Comparison of ENCODE assay signal across 17 mouse cellular contexts in the genomic region with DNA sequence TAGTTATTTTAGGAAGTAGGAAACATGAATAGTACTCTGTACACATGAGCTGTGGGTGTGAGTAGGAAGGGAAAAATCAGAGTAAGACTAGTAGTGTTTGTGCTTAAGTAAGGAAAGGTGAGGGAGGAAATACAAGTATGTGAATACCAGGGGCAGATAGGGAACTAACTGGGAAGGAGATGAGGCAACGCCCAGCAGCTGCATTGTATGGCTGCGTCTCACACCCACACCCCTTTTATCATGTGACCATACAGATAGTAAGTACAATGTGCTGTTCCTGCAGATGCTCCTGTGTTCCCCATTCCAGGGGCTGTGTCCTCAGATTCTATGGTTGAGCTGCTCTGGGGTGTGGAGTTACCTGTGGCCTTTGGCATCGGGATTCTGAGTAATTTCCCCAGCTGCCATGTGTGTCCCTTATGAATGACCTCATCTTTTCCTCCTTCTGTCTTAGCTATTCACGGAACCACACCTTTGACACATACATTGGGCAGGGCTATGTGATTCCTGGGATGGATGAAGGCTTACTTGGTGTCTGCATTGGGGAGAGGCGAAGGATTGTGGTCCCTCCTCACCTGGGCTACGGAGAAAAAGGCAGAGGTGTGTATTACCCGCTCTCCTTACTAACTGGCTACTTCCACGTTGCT. TPM values are rescaled to one million over a fixed set of nuclear protein-coding genes. Genes with fewer than 3 reads are reported as not detected.
DNase-seq lines count a peak whose midpoint lies in the region; ATAC-seq and TF ChIP-seq lines count a peak whose summit lies in the region.
"Had no signal": no experiment of that assay in that cellular context is flagged by ENCODE, and none has a peak within 500 bp of the region (broad histone marks: within the 10 kb centered on the region; RNA-seq: fewer than 3 reads in every experiment).

No protein-coding gene starts in this region.

- peak; percentile 38 to 71; a peak in 3 of 4 replicates for TF ChIP-seq EP300 in MEL (IDR thresholded peaks at IDR 0.05; ENCODE audit: low read depth in 1 of 2, low read length in 2 of 2)

- no peak overlapping the region for H3K4me3 ChIP-seq in heart, embryonic 11.5 days (ENCODE audit: low read depth, low read length)
- H3K4me3 ChIP-seq in MEL (ENCODE audit: control insufficient read depth in 1 of 2, insufficient read depth in 1 of 2, low read depth in 2 of 2, low read length in 2 of 2), result no peak overlapping the region
- no peak overlapping the region for H3K4me3 ChIP-seq in intestine, embryonic 16.5 days (ENCODE audit: low read length)
- H3K4me3 ChIP-seq in megakaryocyte, embryonic 14.5 days (replicated peaks), result peak overlapping the region; percentile 50
- H3K4me3 ChIP-seq in embryonic facial prominence, embryonic 10.5 days, result no peak overlapping the region
- no peak overlapping the region for H3K4me3 ChIP-seq in thymus, adult 2 months (ENCODE audit: control insufficient read depth, insufficient read depth, low read length)
- H3K4me3 ChIP-seq: hindbrain, embryonic 12.5 days; midbrain, embryonic 12.5 days; myocyte had no signal

- no peak for TF ChIP-seq CTCF in MEL (IDR thresholded peaks at IDR 0.05 in 2 of 3, conservative IDR thresholded peaks at IDR 0.05 in 1 of 3; ENCODE audit: control insufficient read depth in 1 of 3, insufficient read depth in 1 of 3, low read depth in 2 of 3, low read length in 3 of 3, poor library complexity in 1 of 3, severe bottlenecking in 1 of 3)
- no peak for TF ChIP-seq CTCF in thymus, adult 2 months (IDR thresholded peaks at IDR 0.05; ENCODE audit: borderline replicate concordance, control insufficient read depth, extremely low read depth, insufficient read depth, low read length, poor library complexity)

- peaks cover 5% of the 10 kb centered on the region; the same call in 1 of the 2 replicates for H3K36me3 ChIP-seq in heart, embryonic 11.5 days (ENCODE audit: control insufficient read depth, insufficient read depth, low read length)
- peaks cover 0 to 3% of the 10 kb centered on the region in 2 experiments; a peak in 2 of 4 replicates for H3K36me3 ChIP-seq in MEL (ENCODE audit: control insufficient read depth in 1 of 2, insufficient read depth in 2 of 2, low read length in 2 of 2)
- no peaks in the 10 kb centered on the region; the same call in 1 of the 2 replicates for H3K36me3 ChIP-seq in intestine, embryonic 16.5 days (ENCODE audit: control insufficient read depth, insufficient read depth, low read length)
- H3K36me3 ChIP-seq in megakaryocyte, embryonic 14.5 days (replicated peaks; ENCODE audit: low read length), result no peaks in the 10 kb centered on the region
- peaks cover 45% of the 10 kb centered on the region for H3K36me3 ChIP-seq in embryonic facial prominence, embryonic 10.5 days (replicated peaks)
- H3K36me3 ChIP-seq in thymus, adult 2 months (ENCODE audit: control insufficient read depth, insufficient read depth, low read length), result no peaks in the 10 kb centered on the region
- H3K36me3 ChIP-seq: hindbrain, embryonic 12.5 days; midbrain, embryonic 12.5 days had no signal

- whole genome bisulfite sequencing in heart, embryonic 11.5 days (ENCODE audit: insufficient replicate concordance), result 85% methylated on average over 8 of the region's 8 CpGs
- WGBS in intestine, embryonic 16.5 days, result 75% methylated on average over 8 of the region's 8 CpGs
- WGBS in embryonic facial prominence, embryonic 10.5 days, result 92% methylated on average over 8 of the region's 8 CpGs
- whole genome bisulfite sequencing in thymus, adult 2 months, result 90% methylated on average over 8 of the region's 8 CpGs

- TF ChIP-seq RAD21 in MEL (IDR thresholded peaks at IDR 0.05; ENCODE audit: low read depth, low read length), result no peak

- no peaks in the 10 kb centered on the region for H3K27me3 ChIP-seq in heart, embryonic 11.5 days (ENCODE audit: control insufficient read depth, insufficient read depth, low read length)
- H3K27me3 ChIP-seq in MEL (ENCODE audit: control insufficient read depth in 1 of 2, insufficient read depth in 2 of 2, low read length in 2 of 2), result no peaks in the 10 kb centered on the region
- no peaks in the 10 kb centered on the region for H3K27me3 ChIP-seq in intestine, embryonic 16.5 days (replicated peaks; ENCODE audit: control insufficient read depth, insufficient read depth, low read length)
- no peaks in the 10 kb centered on the region for H3K27me3 ChIP-seq in megakaryocyte, embryonic 14.5 days (replicated peaks)
- H3K27me3 ChIP-seq in embryonic facial prominence, embryonic 10.5 days (replicated peaks; ENCODE audit: low read depth, poor library complexity, severe bottlenecking), result no peaks in the 10 kb centered on the region
- H3K27me3 ChIP-seq in thymus, adult 2 months (ENCODE audit: control insufficient read depth, insufficient read depth, low read length), result no peaks in the 10 kb centered on the region
- H3K27me3 ChIP-seq: hindbrain, embryonic 12.5 days; midbrain, embryonic 12.5 days; Patski had no signal

- H3K79me2 ChIP-seq in MEL (ENCODE audit: control insufficient read depth, insufficient read depth, low read length, poor library complexity), result no peaks in the 10 kb centered on the region

- ATAC-seq in heart, embryonic 11.5 days (replicated peaks; ENCODE audit: insufficient number of reproducible peaks, low FRiP score, low TSS enrichment), result no peak
- peak; percentile 89 for ATAC-seq in intestine, embryonic 16.5 days
- ATAC-seq: forebrain, embryonic 16.5 days; Patski had no signal

- H3K4me2 ChIP-seq in heart, embryonic 11.5 days, result no peak overlapping the region
- no peak overlapping the region for H3K4me2 ChIP-seq in intestine, embryonic 16.5 days (ENCODE audit: low read depth, low read length)
- H3K4me2 ChIP-seq: hindbrain, embryonic 12.5 days; midbrain, embryonic 12.5 days had no signal

- H3K27ac ChIP-seq in heart, embryonic 11.5 days (ENCODE audit: low read depth, low read length), result no peak overlapping the region
- no peak overlapping the region for H3K27ac ChIP-seq in MEL (ENCODE audit: control insufficient read depth, low read depth, low read length)
- H3K27ac ChIP-seq in intestine, embryonic 16.5 days (ENCODE audit: low read length), result no peak overlapping the region
- H3K27ac ChIP-seq in embryonic facial prominence, embryonic 10.5 days (replicated peaks), result no peak overlapping the region
- no peak overlapping the region for H3K27ac ChIP-seq in thymus, adult 2 months (ENCODE audit: control insufficient read depth, insufficient read depth, low read length)
- H3K27ac ChIP-seq: hindbrain, embryonic 12.5 days; midbrain, embryonic 12.5 days had no signal

- no peaks in the 10 kb centered on the region; the same call in 1 of the 2 replicates for H3K4me1 ChIP-seq in heart, embryonic 11.5 days (ENCODE audit: control insufficient read depth, insufficient read depth, low read length)
- peaks cover 0 to 9% of the 10 kb centered on the region in 2 experiments; a peak in 3 of 4 replicates for H3K4me1 ChIP-seq in MEL (ENCODE audit: control insufficient read depth in 1 of 2, insufficient read depth in 2 of 2, low read length in 2 of 2)
- H3K4me1 ChIP-seq in intestine, embryonic 16.5 days (ENCODE audit: control insufficient read depth, insufficient read depth, low read length), result no peaks in the 10 kb centered on the region
- H3K4me1 ChIP-seq in megakaryocyte, embryonic 14.5 days, result peaks cover 27% of the 10 kb centered on the region
- no peaks in the 10 kb centered on the region for H3K4me1 ChIP-seq in embryonic facial prominence, embryonic 10.5 days
- H3K4me1 ChIP-seq in thymus, adult 2 months (replicated peaks; ENCODE audit: control insufficient read depth, insufficient read depth, low read length), result no peaks in the 10 kb centered on the region
- H3K4me1 ChIP-seq: hindbrain, embryonic 12.5 days; midbrain, embryonic 12.5 days had no signal

- H3K9me3 ChIP-seq in heart, embryonic 11.5 days (replicated peaks; ENCODE audit: control insufficient read depth, low read length), result no peaks in the 10 kb centered on the region
- H3K9me3 ChIP-seq in MEL (replicated peaks; ENCODE audit: insufficient read depth, low read length), result no peaks in the 10 kb centered on the region
- no peaks in the 10 kb centered on the region for H3K9me3 ChIP-seq in intestine, embryonic 16.5 days (ENCODE audit: control insufficient read depth, low read length)
- H3K9me3 ChIP-seq in megakaryocyte, embryonic 14.5 days, result peaks cover 3% of the 10 kb centered on the region; the same call in 1 of the 2 replicates
- H3K9me3 ChIP-seq in embryonic facial prominence, embryonic 10.5 days, result no peaks in the 10 kb centered on the region
- H3K9me3 ChIP-seq: hindbrain, embryonic 12.5 days; midbrain, embryonic 12.5 days had no signal

- H3K9ac ChIP-seq in heart, embryonic 11.5 days (ENCODE audit: low read depth, low read length), result no peak overlapping the region
- no peak overlapping the region for H3K9ac ChIP-seq in MEL (ENCODE audit: control insufficient read depth, low read depth, low read length, poor library complexity, severe bottlenecking)
- no peak overlapping the region for H3K9ac ChIP-seq in intestine, embryonic 16.5 days (ENCODE audit: low read depth, low read length)
- H3K9ac ChIP-seq: hindbrain, embryonic 12.5 days; midbrain, embryonic 12.5 days had no signal

- TF ChIP-seq POLR2A in MEL (IDR thresholded peaks at IDR 0.05; ENCODE audit: control insufficient read depth in 1 of 2, insufficient read depth in 1 of 2, low read depth in 1 of 2, low read length in 2 of 2, poor library complexity in 1 of 2), result no peak
- TF ChIP-seq POLR2A in thymus, adult 2 months (IDR thresholded peaks at IDR 0.05; ENCODE audit: control insufficient read depth, extremely low read depth, insufficient read depth, low read length, poor library complexity), result no peak

- peak; percentile 11 to 29 for DNase-seq in heart, adult 18-20 months
- DNase-seq in MEL (ENCODE audit: low read depth, low spot score), result peak; percentile 66
- no peak for DNase-seq in embryonic facial prominence, embryonic 10.5 days (ENCODE audit: low spot score)
- DNase-seq in thymus, adult 2 months, result no peak
- DNase-seq in layer of hippocampus, adult 9-10 months (ENCODE audit: low spot score), result no peak
- DNase-seq: cerebellum, postnatal 36 days; kidney, postnatal 25 days; lung, adult 18-20 months; thymus, postnatal 25 days had no signal

TF ChIP-seq in MEL, 35 proteins besides CTCF, POLR2A, EP300 and RAD21 (continues in another document):
- TF ChIP-seq JUND (IDR thresholded peaks at IDR 0.05; ENCODE audit: low read depth, low read length) (no peak), ZC3H11A (IDR thresholded peaks at IDR 0.05; ENCODE audit: low read depth, low read length) (no peak), GABPA (IDR thresholded peaks at IDR 0.05; ENCODE audit: low read depth, low read length) (no peak)

RNA-seq across cellular contexts. Expression of a gene that starts 28.5 kb away (rescaled TPM):
- 10 to 100 TPM; 90.3 to 90.9 TPM for total RNA-seq in heart, adult 18-20 months (2021)
- polyA plus RNA-seq in heart, embryonic 11.5 days (2014; fragmentation: Nextera tagmentation; extraction: Ambion mirVana), result 114 and 142 TPM in 2 replicates
- total RNA-seq in MEL (2012; rRNA removed), result 2.5 and 3.0 TPM in 2 replicates
- 10 to 100 TPM in 1 of 2 experiments, not detected in 1; 19.5 TPM for polyA plus RNA-seq in MEL (2012; ENCODE audit: insufficient read depth in 1 of 2, insufficient read length in 2 of 2, low read depth in 1 of 2, low replicate concordance in 2 of 2, missing spikeins in 1 of 2)
- polyA plus RNA-seq in intestine, embryonic 16.5 days (2015; fragmentation: Nextera tagmentation; extraction: Ambion mirVana), result 88.1 and 89.0 TPM in 2 replicates
- polyA plus RNA-seq in megakaryocyte, embryonic 14.5 days (2012; ENCODE audit: insufficient read depth, low replicate concordance), result 0.94 TPM in 1 of 2 replicates, not detected in the other
- polyA plus RNA-seq in embryonic facial prominence, embryonic 10.5 days (2016; fragmentation: Nextera tagmentation; extraction: Ambion mirVana), result 72.8 and 73.9 TPM in 2 replicates
- 7.4 and 11.1 TPM in 2 replicates for polyA plus RNA-seq in thymus, adult 2 months (2012; rRNA removed)

Comparison
In these comparisons a context has a peak if more than half of its experiments do, and no peak if none do; other contexts are left out.
1. DNase-seq: peak in heart, adult 18-20 months (2 of 2) and MEL (single experiment); none in embryonic facial prominence, embryonic 10.5 days (single experiment), thymus, adult 2 months (single experiment) and layer of hippocampus, adult 9-10 months (single experiment).